Mouse (Mus musculus): Measurements from ENCODE around the gene Clec14a. TPM values are rescaled to one million over a fixed set of nuclear protein-coding genes. Genes with fewer than 3 reads are reported as not detected.

The Clec14a gene
- polyA plus RNA-seq, 1 experiment from 2014 or later, result 7.9 TPM

DNA sequence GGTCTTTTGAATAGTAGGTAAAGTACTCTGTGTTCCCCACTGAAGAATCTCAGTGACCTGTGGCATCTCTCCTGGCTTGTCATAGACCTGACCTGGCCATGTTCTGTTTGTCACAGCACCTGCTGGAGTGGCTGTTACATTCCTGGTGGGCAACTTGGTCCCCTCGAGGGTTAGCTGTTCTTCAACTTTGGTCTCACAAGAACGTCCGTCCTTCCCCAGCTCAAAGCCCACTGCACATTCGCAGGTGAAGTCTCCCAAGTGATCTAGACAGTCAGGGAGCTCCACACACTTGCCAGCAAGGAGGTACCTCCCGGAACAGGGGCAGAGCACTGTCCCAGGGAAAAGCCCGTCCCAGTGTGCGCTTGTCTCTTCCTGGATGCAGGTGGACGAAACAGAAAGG is 1.3 kb downstream of the Clec14a start:
- peak overlapping the region; percentile 51 for H3K4me3 ChIP-seq (ENCODE audit: low read length)
- peak overlapping the region; percentile 86 for H3K4me2 ChIP-seq (ENCODE audit: low read depth, low read length)
- no peak for ATAC-seq
- H3K27ac ChIP-seq (ENCODE audit: low read length), result peak overlapping the region; percentile 81
- no peaks in the 10 kb centered on the region for H3K36me3 ChIP-seq (ENCODE audit: control insufficient read depth, insufficient read depth, low read length)
- 38% methylated on average over 8 of the region's 8 CpGs for WGBS
- H3K4me1 ChIP-seq (ENCODE audit: control insufficient read depth, insufficient read depth, low read length), result peaks cover 16% of the 10 kb centered on the region
- peak overlapping the region; percentile 73 for H3K9ac ChIP-seq (ENCODE audit: low read depth, low read length)
- H3K9me3 ChIP-seq (ENCODE audit: control insufficient read depth, low read length), result no peaks in the 10 kb centered on the region
- no peaks in the 10 kb centered on the region; the same call in 1 of the 2 replicates for H3K27me3 ChIP-seq (replicated peaks; ENCODE audit: control insufficient read depth, insufficient read depth, low read length)

- H3K4me1 ChIP-seq (ENCODE audit: control insufficient read depth, insufficient read depth, low read length), result no peaks in the 10 kb centered on the region
- no peak overlapping the region for H3K4me3 ChIP-seq (ENCODE audit: low read length)
- no peak overlapping the region for H3K9ac ChIP-seq (ENCODE audit: low read depth, low read length)
- 86% methylated on average over 1 of the region's 1 CpGs for WGBS
- no peak overlapping the region for H3K27ac ChIP-seq (ENCODE audit: low read length)
- no peak for ATAC-seq
- H3K4me2 ChIP-seq (ENCODE audit: low read depth, low read length), result no peak overlapping the region
- H3K9me3 ChIP-seq (ENCODE audit: control insufficient read depth, low read length), result no peaks in the 10 kb centered on the region
- H3K36me3 ChIP-seq (ENCODE audit: control insufficient read depth, insufficient read depth, low read length), result no peaks in the 10 kb centered on the region
- no peaks in the 10 kb centered on the region for H3K27me3 ChIP-seq (replicated peaks; ENCODE audit: control insufficient read depth, insufficient read depth, low read length)
Measured at GRCm38 (mm10) chr12:58251901-58252300, 17.2 kb downstream of the Clec14a start.

DNA sequence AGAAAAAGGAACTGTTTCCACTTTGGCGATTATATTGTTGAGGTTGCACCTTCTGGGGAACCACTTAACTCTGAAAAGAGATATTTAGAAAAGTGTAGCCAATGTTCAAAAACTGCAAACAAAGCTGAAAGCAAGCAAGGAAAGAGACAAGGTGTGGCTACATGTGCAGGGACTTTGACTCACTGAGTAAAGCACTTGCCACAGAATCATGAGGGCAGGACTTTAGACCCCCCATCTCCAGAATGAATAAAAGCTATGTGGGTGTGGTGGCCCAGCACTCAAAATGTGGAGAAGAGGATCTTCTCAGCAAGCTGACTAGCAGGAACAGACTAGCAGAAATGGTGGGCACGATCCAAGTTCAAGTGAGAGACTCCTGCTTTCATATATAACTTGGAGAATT is 36.6 kb downstream of the Clec14a start:
- no peaks in the 10 kb centered on the region for H3K36me3 ChIP-seq (ENCODE audit: control insufficient read depth, insufficient read depth, low read length)
- peak; percentile 75 for ATAC-seq
- 73% methylated on average over 2 of the region's 2 CpGs for WGBS

GRCm38 (mm10) chr12:58225644-58226043 is 43.4 kb downstream of the Clec14a start:
- Histone ChIP-seq H3K4me3 (ENCODE audit: low read length) (no peak overlapping the region), H3K4me1 (ENCODE audit: control insufficient read depth, insufficient read depth, low read length) (no peaks in the 10 kb centered on the region), H3K27ac (ENCODE audit: low read length) (no peak overlapping the region), H3K9ac (ENCODE audit: low read depth, low read length) (no peak overlapping the region), H3K4me2 (ENCODE audit: low read depth, low read length) (no peak overlapping the region), H3K36me3 (ENCODE audit: control insufficient read depth, insufficient read depth, low read length) (no peaks in the 10 kb centered on the region), H3K27me3 (replicated peaks; ENCODE audit: control insufficient read depth, insufficient read depth, low read length) (no peaks in the 10 kb centered on the region), H3K9me3 (ENCODE audit: control insufficient read depth, low read length) (no peaks in the 10 kb centered on the region)
- 80% methylated on average over 5 of the region's 5 CpGs for WGBS
- no peak for ATAC-seq

More for the DNA sequence above, 36.6 kb downstream of the Clec14a start:
- no peaks in the 10 kb centered on the region for H3K9me3 ChIP-seq (ENCODE audit: control insufficient read depth, low read length)
- no peak overlapping the region for H3K4me3 ChIP-seq (ENCODE audit: low read length)
- H3K27ac ChIP-seq (ENCODE audit: low read length), result no peak overlapping the region
- no peak overlapping the region for H3K4me2 ChIP-seq (ENCODE audit: low read depth, low read length)
- H3K4me1 ChIP-seq (ENCODE audit: control insufficient read depth, insufficient read depth, low read length), result no peaks in the 10 kb centered on the region; the same call in 1 of the 2 replicates
- H3K27me3 ChIP-seq (replicated peaks; ENCODE audit: control insufficient read depth, insufficient read depth, low read length), result no peaks in the 10 kb centered on the region
- no peak overlapping the region for H3K9ac ChIP-seq (ENCODE audit: low read depth, low read length)

GRCm38 (mm10) chr12:58219078-58219477 is 50.0 kb downstream of the Clec14a start:
- Histone ChIP-seq H3K9ac (ENCODE audit: low read depth, low read length) (no peak overlapping the region), H3K4me3 (ENCODE audit: low read length) (no peak overlapping the region), H3K4me1 (ENCODE audit: control insufficient read depth, insufficient read depth, low read length) (no peaks in the 10 kb centered on the region), H3K4me2 (ENCODE audit: low read depth, low read length) (no peak overlapping the region), H3K27ac (ENCODE audit: low read length) (no peak overlapping the region), H3K36me3 (ENCODE audit: control insufficient read depth, insufficient read depth, low read length) (no peaks in the 10 kb centered on the region), H3K9me3 (ENCODE audit: control insufficient read depth, low read length) (no peaks in the 10 kb centered on the region), H3K27me3 (replicated peaks; ENCODE audit: control insufficient read depth, insufficient read depth, low read length) (no peaks in the 10 kb centered on the region; the same call in 1 of the 2 replicates)
- no peak for ATAC-seq
- 87% methylated on average over 3 of the region's 3 CpGs for WGBS

DNA sequence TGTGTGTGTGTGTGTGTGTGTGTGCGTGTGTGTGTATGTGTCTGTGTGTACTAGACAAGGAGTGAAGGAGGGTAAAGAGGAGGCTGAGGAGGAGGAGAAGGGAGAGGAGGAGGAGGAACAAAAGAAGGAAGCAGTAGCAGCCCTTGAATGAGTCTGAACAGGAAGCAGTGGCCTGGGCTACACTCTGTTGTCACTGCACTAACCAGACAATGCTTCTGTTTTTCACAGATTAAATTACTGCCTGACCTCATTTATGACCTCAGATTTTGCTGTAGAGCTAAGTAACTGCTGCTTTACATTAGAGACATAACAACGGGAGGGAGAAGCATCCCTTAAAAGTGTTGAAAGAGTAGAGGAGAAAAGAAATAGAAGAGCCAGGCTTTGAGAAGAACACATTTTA is 52.9 kb downstream of the Clec14a start:
- H3K9ac ChIP-seq (ENCODE audit: low read depth, low read length), result no peak overlapping the region
- no peak overlapping the region for H3K4me3 ChIP-seq (ENCODE audit: low read length)
- no peaks in the 10 kb centered on the region for H3K9me3 ChIP-seq (ENCODE audit: control insufficient read depth, low read length)
- no peak overlapping the region for H3K27ac ChIP-seq (ENCODE audit: low read length)
- H3K36me3 ChIP-seq (ENCODE audit: control insufficient read depth, insufficient read depth, low read length), result no peaks in the 10 kb centered on the region
- ATAC-seq, result no peak
- 48% methylated on average over 2 of the region's 2 CpGs for whole genome bisulfite sequencing
- peaks cover 18% of the 10 kb centered on the region for H3K4me1 ChIP-seq (ENCODE audit: control insufficient read depth, insufficient read depth, low read length)
- H3K27me3 ChIP-seq (replicated peaks; ENCODE audit: control insufficient read depth, insufficient read depth, low read length), result peaks cover 24% of the 10 kb centered on the region
- H3K4me2 ChIP-seq (ENCODE audit: low read depth, low read length), result no peak overlapping the region

Other genes with a start within 250 kb of the Clec14a start
- 1.4 and 1.8 TPM in 2 replicates for gene Sstr1, start 57.5 kb downstream of the Clec14a start, polyA plus RNA-seq (2015; fragmentation: Nextera tagmentation; extraction: Ambion mirVana)